Mouse (Mus musculus) testis, adult 2 months (tissue): ENCODE measurements around the gene Vmn1r128. TPM values are rescaled to one million over a fixed set of nuclear protein-coding genes. Genes with fewer than 3 reads are reported as not detected.
"Not testable (repeated sequence)": the region's sequence is repeated elsewhere in the genome, so short reads cannot be mapped to it uniquely, and the experiment has no call there.

Source experiments
- H3K27ac ChIP-seq: fragments of 200-500 bp; 2 replicates; pipeline ENCODE4 v1.5.1; 2012; ENCODE audit warnings: low read depth, low read length; ENCODE audit not compliant: control insufficient read depth, insufficient read depth
- H3K27me3 ChIP-seq: fragments of 200-500 bp; 2 replicates; pipeline ENCODE4 v1.6.1; 2012; ENCODE audit warnings: mild to moderate bottlenecking, low read length, moderate library complexity; ENCODE audit not compliant: control insufficient read depth, insufficient read depth
- H3K36me3 ChIP-seq: fragments of 200-500 bp; 2 replicates; pipeline ENCODE4 v1.6.1; 2012; ENCODE audit warnings: mild to moderate bottlenecking, low read length; ENCODE audit not compliant: control insufficient read depth, insufficient read depth
- H3K4me1 ChIP-seq: fragments of 200-500 bp; 2 replicates; pipeline ENCODE4 v1.6.1; 2012; ENCODE audit warnings: low read length; ENCODE audit not compliant: control insufficient read depth, insufficient read depth
- H3K4me3 ChIP-seq: fragments of 200-500 bp; 2 replicates; pipeline ENCODE4 v1.5.1; 2012; ENCODE audit warnings: low read depth, mild to moderate bottlenecking, low read length, moderate library complexity, mixed read lengths; ENCODE audit not compliant: control insufficient read depth
- polyA plus RNA-seq: library from polyadenylated mRNA; depleted of rRNA; stranded (reverse); fragments of >200 nt; gene quantifications from 2 replicates; pipeline ENCODE4 v1.2.3, GENCODE M21; 2012; rRNA removed

Vmn1r128 gene
- not detected in 2 replicates for polyA plus RNA-seq

DNA sequence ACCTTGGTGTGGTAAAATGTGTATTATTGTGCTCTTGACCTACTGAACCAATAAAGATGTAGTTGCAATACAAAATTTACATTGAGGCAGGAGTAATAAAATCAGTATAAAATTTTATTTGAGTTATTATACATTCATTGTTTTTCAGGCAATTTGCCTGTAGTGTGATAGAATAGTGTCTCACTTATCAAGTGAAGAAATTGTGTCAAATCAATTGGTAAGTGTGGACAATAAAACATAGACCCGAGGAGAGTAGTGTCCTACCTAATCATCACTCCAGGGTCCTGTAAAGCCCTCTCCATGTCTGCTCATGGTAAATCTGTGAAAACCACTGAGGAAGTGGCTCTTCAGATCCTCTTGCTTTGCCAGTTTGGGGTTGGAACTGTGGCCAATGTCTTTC is at the start of gene Vmn1r128:
Gene Vmn1r128 (plus strand): TSS at position 301 of the 400 bp plus-strand sequence.
- not testable (repeated sequence) for H3K4me3 ChIP-seq, H3K27me3 ChIP-seq, H3K4me1 ChIP-seq, H3K36me3 ChIP-seq, H3K27ac ChIP-seq

DNA sequence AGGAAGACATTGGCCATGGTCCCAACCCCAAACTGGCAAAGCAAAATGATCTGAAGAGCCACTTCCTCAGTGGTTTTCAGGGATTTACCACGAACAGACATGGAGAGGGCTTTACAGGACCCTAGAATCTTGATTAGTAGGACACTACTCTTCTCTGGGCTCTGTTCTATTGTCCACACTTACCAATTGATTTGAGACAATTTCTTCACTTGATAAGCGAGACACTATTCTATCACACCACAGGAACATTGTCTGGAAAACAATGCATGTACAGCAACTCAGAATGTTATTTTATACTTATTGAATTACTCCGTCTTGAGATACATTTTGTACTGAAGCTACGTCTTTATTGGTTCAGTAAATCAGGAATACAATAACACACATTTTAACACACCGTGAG is 47.8 kb upstream of the Vmn1r128 start, which contains the start of gene Vmn1r126:
Gene Vmn1r126 (minus strand): TSS at position 101 of the 400 bp plus-strand sequence.
- not testable (repeated sequence) for H3K27me3 ChIP-seq, H3K27ac ChIP-seq, H3K4me1 ChIP-seq, H3K4me3 ChIP-seq, H3K36me3 ChIP-seq

DNA sequence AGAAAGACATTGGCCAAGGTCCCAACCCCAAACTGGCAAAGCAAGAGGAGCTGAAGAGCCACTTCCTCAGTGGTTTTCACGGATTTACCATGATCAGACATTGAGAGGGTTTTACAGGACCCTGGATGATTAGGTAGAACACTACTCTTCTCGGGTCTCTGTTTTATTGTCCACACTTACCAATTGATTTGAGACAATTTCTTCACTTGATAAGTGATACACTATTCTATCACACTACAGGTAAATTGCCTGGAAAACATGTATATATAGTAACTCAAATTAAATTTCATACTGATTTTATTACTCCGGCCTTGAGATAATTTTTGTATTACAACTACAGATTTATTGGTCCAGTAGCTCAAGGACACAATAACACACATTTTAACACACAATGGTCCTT is 29.4 kb upstream of the Vmn1r128 start, which contains the start of gene Vmn1r127:
Gene Vmn1r127 (minus strand): TSS at position 101 of the 400 bp plus-strand sequence.
- H3K36me3 ChIP-seq, H3K4me1 ChIP-seq, H3K27ac ChIP-seq, H3K4me3 ChIP-seq, H3K27me3 ChIP-seq: not testable (repeated sequence)

DNA sequence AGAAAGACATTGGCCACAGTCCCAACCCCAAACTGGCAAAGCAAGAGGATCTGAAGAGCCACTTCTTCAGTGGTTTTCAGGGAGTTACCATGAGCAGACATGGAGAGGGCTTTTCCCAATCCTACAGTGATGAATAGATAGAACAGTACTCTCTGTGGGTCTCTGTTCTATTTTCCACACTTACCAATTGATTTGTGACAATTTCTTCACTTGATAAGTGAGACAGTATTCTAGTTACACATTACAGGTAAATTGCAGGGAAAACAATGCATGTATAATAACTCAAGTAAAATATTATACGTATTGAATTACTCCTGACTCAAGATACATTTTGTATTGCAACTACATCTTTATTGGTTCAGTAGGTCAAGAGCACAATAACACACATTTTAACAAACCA is 12.0 kb downstream of the Vmn1r128 start, which contains the start of gene Vmn1r129:
Gene Vmn1r129 (minus strand): TSS at position 101 of the 400 bp plus-strand sequence.
- H3K4me1 ChIP-seq, H3K27me3 ChIP-seq, H3K36me3 ChIP-seq, H3K4me3 ChIP-seq, H3K27ac ChIP-seq: not testable (repeated sequence)

Other genes with a start within 250 kb of the Vmn1r128 start
- not detected in 2 replicates for gene Vmn1r122, start 215.2 kb upstream of the Vmn1r128 start, polyA plus RNA-seq
- gene Vmn1r123, start 187.2 kb upstream of the Vmn1r128 start, polyA plus RNA-seq, result not detected in 2 replicates
- gene Gm5157, start 158.9 kb upstream of the Vmn1r128 start, polyA plus RNA-seq, result not detected in 2 replicates
- gene Vmn1r124, start 88.8 kb upstream of the Vmn1r128 start, polyA plus RNA-seq, result not detected in 2 replicates
- gene Vmn1r125, start 77.2 kb upstream of the Vmn1r128 start, polyA plus RNA-seq, result not detected in 2 replicates
- gene Vmn1r126, start 47.9 kb upstream of the Vmn1r128 start, polyA plus RNA-seq, result not detected in 2 replicates
- not detected in 2 replicates for gene Vmn1r127, start 29.5 kb upstream of the Vmn1r128 start, polyA plus RNA-seq
- not detected in 2 replicates for gene Vmn1r129, start 11.9 kb downstream of the Vmn1r128 start, polyA plus RNA-seq
- gene Gm6882, start 83.4 kb downstream of the Vmn1r128 start, polyA plus RNA-seq, result not detected in 2 replicates
- gene Vmn1r130, start 162.4 kb downstream of the Vmn1r128 start, polyA plus RNA-seq, result not detected in 2 replicates
- gene Vmn1r131, start 196.7 kb downstream of the Vmn1r128 start, polyA plus RNA-seq, result not detected in 2 replicates